Mouse (Mus musculus) forebrain, embryonic 15.5 days (tissue): Measurements from ENCODE around the gene Fam122c. TPM values are rescaled to one million over a fixed set of nuclear protein-coding genes. Genes with fewer than 3 reads are reported as not detected.
"Not testable (repeated sequence)": the region's sequence is repeated elsewhere in the genome, so short reads cannot be mapped to it uniquely, and the experiment has no call there.

Source experiments
- ATAC-seq: fragments of 200-750 bp; cut with Nextera tagmentation; replicated peaks from 2 replicates; pipeline ENCODE4 v1.8.0; 2017; ENCODE audit warnings: mild to moderate bottlenecking, moderate TSS enrichment, moderate library complexity
- H3K27ac ChIP-seq: fragments of 300-500 bp; sonication (generic); replicated peaks from 2 replicates; pipeline ENCODE4 v1.5.1; 2015; ENCODE audit warnings: mild to moderate bottlenecking, inconsistent platforms
- H3K27me3 ChIP-seq: fragments of 300-500 bp; sonication (generic); 2 replicates; pipeline ENCODE4 v1.6.1; 2015; ENCODE audit warnings: inconsistent platforms
- H3K36me3 ChIP-seq: fragments of 300-500 bp; sonication (generic); 2 replicates; pipeline ENCODE4 v1.6.1; 2015; ENCODE audit warnings: mild to moderate bottlenecking, inconsistent platforms
- H3K4me1 ChIP-seq: fragments of 300-500 bp; sonication (generic); 2 replicates; pipeline ENCODE4 v1.6.1; 2015; ENCODE audit warnings: inconsistent platforms
- H3K4me2 ChIP-seq: fragments of 300-500 bp; sonication (generic); replicated peaks from 2 replicates; pipeline ENCODE4 v1.6.1; 2015; ENCODE audit warnings: mild to moderate bottlenecking, inconsistent platforms
- H3K4me3 ChIP-seq: fragments of 300-500 bp; sonication (generic); 2 replicates; pipeline ENCODE4 v1.5.1; 2015; ENCODE audit warnings: mild to moderate bottlenecking, inconsistent platforms
- H3K9ac ChIP-seq: fragments of 300-500 bp; sonication (generic); replicated peaks from 2 replicates; pipeline ENCODE4 v1.6.1; 2015; ENCODE audit warnings: mild to moderate bottlenecking, inconsistent platforms
- H3K9me3 ChIP-seq: fragments of 300-500 bp; sonication (generic); 2 replicates; pipeline ENCODE4 v1.6.1; 2016; ENCODE audit warnings: inconsistent platforms
- WGBS: fragments of 180-500 bp; shearing (Covaris S2); methylation state at CpG from one replicate; pipeline ENCODE4 v1.1.7; 2015; ENCODE audit warnings: mixed read lengths; 5-methylcytosine and 5-hydroxymethylcytosine counted together
- polyA plus RNA-seq: library from polyadenylated mRNA; unstranded; fragments of >200 nt; fragmentation: Nextera tagmentation; extraction: Ambion mirVana; gene quantifications from 2 replicates; pipeline ENCODE4 v1.2.1, GENCODE M21; 2015

Gene Fam122c
- polyA plus RNA-seq, 1 experiment from 2014 or later = not detected

GRCm38 (mm10) chrX:53271628-53272027 lies 1.6 kb upstream of the Fam122c start:
- not testable (repeated sequence) for H3K4me1 ChIP-seq, H3K27ac ChIP-seq, H3K36me3 ChIP-seq, H3K4me2 ChIP-seq, H3K27me3 ChIP-seq, H3K4me3 ChIP-seq, H3K9ac ChIP-seq, ATAC-seq, H3K9me3 ChIP-seq
- 81% methylated on average over 3 of the region's 3 CpGs for WGBS

- Histone ChIP-seq H3K27me3 (no peaks in the 10 kb centered on the region), H3K36me3 (no peaks in the 10 kb centered on the region), H3K9me3 (no peaks in the 10 kb centered on the region), H3K27ac (no peak overlapping the region), H3K9ac (no peak overlapping the region), H3K4me1 (no peaks in the 10 kb centered on the region), H3K4me2 (no peak overlapping the region), H3K4me3 (no peak overlapping the region)
- no peak for ATAC-seq
- WGBS = 79% methylated on average over 5 of the region's 5 CpGs
Observed at GRCm38 (mm10) chrX:53287924-53288323, 14.7 kb downstream of the Fam122c start.

GRCm38 (mm10) chrX:53320564-53320963 lies 47.3 kb downstream of the Fam122c start:
- Histone ChIP-seq H3K9me3 (no peaks in the 10 kb centered on the region), H3K4me3 (no peak overlapping the region), H3K27me3 (no peaks in the 10 kb centered on the region), H3K4me2 (no peak overlapping the region), H3K4me1 (no peaks in the 10 kb centered on the region), H3K9ac (no peak overlapping the region), H3K36me3 (no peaks in the 10 kb centered on the region), H3K27ac (no peak overlapping the region)
- no peak for ATAC-seq
- 79% methylated on average over 2 of the region's 2 CpGs for WGBS

GRCm38 (mm10) chrX:53321111-53321510 lies 47.9 kb downstream of the Fam122c start:
- WGBS = 88% methylated on average over 4 of the region's 4 CpGs
- Histone ChIP-seq H3K27me3 (no peaks in the 10 kb centered on the region), H3K36me3 (no peaks in the 10 kb centered on the region), H3K4me2 (no peak overlapping the region), H3K4me1 (no peaks in the 10 kb centered on the region), H3K9me3 (no peaks in the 10 kb centered on the region), H3K4me3 (no peak overlapping the region), H3K9ac (no peak overlapping the region), H3K27ac (no peak overlapping the region)
- no peak for ATAC-seq

- H3K4me2 ChIP-seq = no peak overlapping the region
- no peak for ATAC-seq
- no peak overlapping the region for H3K27ac ChIP-seq
- no peaks in the 10 kb centered on the region for H3K27me3 ChIP-seq
- WGBS = 97% methylated on average over 4 of the region's 4 CpGs
- H3K36me3 ChIP-seq = no peaks in the 10 kb centered on the region
- no peaks in the 10 kb centered on the region for H3K9me3 ChIP-seq
- H3K4me1 ChIP-seq = no peaks in the 10 kb centered on the region
- H3K9ac ChIP-seq = no peak overlapping the region
- H3K4me3 ChIP-seq = no peak overlapping the region
Observed at GRCm38 (mm10) chrX:53330396-53330795, 57.2 kb downstream of the Fam122c start.

GRCm38 (mm10) chrX:53337355-53337754 lies 64.1 kb downstream of the Fam122c start:
- no peaks in the 10 kb centered on the region for H3K4me1 ChIP-seq
- H3K27ac ChIP-seq = no peak overlapping the region
- H3K4me2 ChIP-seq = no peak overlapping the region
- H3K27me3 ChIP-seq = no peaks in the 10 kb centered on the region
- no peaks in the 10 kb centered on the region for H3K9me3 ChIP-seq
- ATAC-seq = no peak
- H3K9ac ChIP-seq = no peak overlapping the region
- H3K36me3 ChIP-seq = no peaks in the 10 kb centered on the region
- H3K4me3 ChIP-seq = no peak overlapping the region

GRCm38 (mm10) chrX:53341531-53341930 lies 68.3 kb downstream of the Fam122c start:
- H3K9ac ChIP-seq = no peak overlapping the region
- 73% methylated on average over 2 of the region's 2 CpGs for WGBS
- H3K27ac ChIP-seq = no peak overlapping the region
- ATAC-seq = no peak
- H3K4me2 ChIP-seq = no peak overlapping the region
- H3K4me1 ChIP-seq = no peaks in the 10 kb centered on the region
- H3K36me3 ChIP-seq = no peaks in the 10 kb centered on the region
- no peak overlapping the region for H3K4me3 ChIP-seq
- H3K9me3 ChIP-seq = no peaks in the 10 kb centered on the region
- no peaks in the 10 kb centered on the region for H3K27me3 ChIP-seq

- H3K27ac ChIP-seq = no peak overlapping the region
- WGBS = 92% methylated on average over 4 of the region's 4 CpGs
- no peak for ATAC-seq
- no peak overlapping the region for H3K9ac ChIP-seq
- no peaks in the 10 kb centered on the region for H3K9me3 ChIP-seq
- H3K4me3 ChIP-seq = no peak overlapping the region
- H3K36me3 ChIP-seq = peaks cover 5% of the 10 kb centered on the region; the same call in 1 of the 2 replicates
- H3K4me2 ChIP-seq = no peak overlapping the region
- H3K27me3 ChIP-seq = no peaks in the 10 kb centered on the region
- H3K4me1 ChIP-seq = no peaks in the 10 kb centered on the region
Observed at GRCm38 (mm10) chrX:53348374-53348773, 75.2 kb downstream of the Fam122c start.

GRCm38 (mm10) chrX:53364668-53365383 lies 91.6 kb downstream of the Fam122c start:
- WGBS = 79% methylated on average over 7 of the region's 7 CpGs

GRCm38 (mm10) chrX:53369534-53370365 lies 96.5 kb downstream of the Fam122c start:
- H3K4me2 ChIP-seq = peak overlapping the region; percentile 50
- peaks cover 2% of the 10 kb centered on the region; the same call in 1 of the 2 replicates for H3K4me1 ChIP-seq
- peak overlapping the region; percentile 76 for H3K9ac ChIP-seq
- WGBS = 26% methylated on average over 25 of the region's 25 CpGs
- ATAC-seq = peak; percentile 49
- peak overlapping the region; percentile 87 for H3K27ac ChIP-seq
- peak overlapping the region; percentile 63 for H3K4me3 ChIP-seq
- H3K27me3 ChIP-seq = no peaks in the 10 kb centered on the region
- no peaks in the 10 kb centered on the region for H3K36me3 ChIP-seq
- no peaks in the 10 kb centered on the region for H3K9me3 ChIP-seq

More at GRCm38 (mm10) chrX:53364668-53365383, 91.6 kb downstream of the Fam122c start:
- no peaks in the 10 kb centered on the region for H3K9me3 ChIP-seq
- H3K27me3 ChIP-seq = no peaks in the 10 kb centered on the region
- no peak overlapping the region for H3K4me2 ChIP-seq
- H3K9ac ChIP-seq = no peak overlapping the region
- peaks cover 2% of the 10 kb centered on the region; the same call in 1 of the 2 replicates for H3K4me1 ChIP-seq
- H3K36me3 ChIP-seq = no peaks in the 10 kb centered on the region
- no peak overlapping the region for H3K4me3 ChIP-seq
- no peak for ATAC-seq
- no peak overlapping the region for H3K27ac ChIP-seq

GRCm38 (mm10) chrX:53370366-53370740 lies 97.1 kb downstream of the Fam122c start, which contains the start of gene Mospd1:
TSS of gene Mospd1 (minus strand) at chrX:53370502.
- Histone ChIP-seq H3K27me3 (no peaks in the 10 kb centered on the region), H3K9ac (peak within 1 kb of the TSS; percentile 76), H3K4me3 (peak within 1 kb of the TSS; percentile 63), H3K4me2 (peak within 1 kb of the TSS; percentile 50), H3K27ac (peak within 1 kb of the TSS; percentile 87), H3K4me1 (peaks cover 2% of the 10 kb centered on the region; the same call in 1 of the 2 replicates), H3K36me3 (no peaks in the 10 kb centered on the region), H3K9me3 (no peaks in the 10 kb centered on the region)
- 23% methylated on average over 14 of the region's 15 CpGs for WGBS
- ATAC-seq = peak; percentile 98
